ENCODE assay signal across 9 mouse cellular contexts in genomic region chr1:78419593-78419992, GRCm38 (mm10).
DNase-seq lines count a peak whose midpoint lies in the region; ATAC-seq and TF ChIP-seq lines count a peak whose summit lies in the region.
"Had no signal": no experiment of that assay in that cellular context is flagged by ENCODE, and none has a peak within 500 bp of the region (broad histone marks: within the 10 kb centered on the region; RNA-seq: fewer than 3 reads in every experiment).

No protein-coding gene starts in this region.

- H3K9me3 ChIP-seq in heart, embryonic 10.5 days: no peaks in the 10 kb centered on the region
- H3K9me3 ChIP-seq in midbrain, embryonic 14.5 days (ENCODE audit: control insufficient read depth, low read length): no peaks in the 10 kb centered on the region
- H3K9me3 ChIP-seq: megakaryocyte, embryonic 14.5 days had no signal

- no peak overlapping the region for H3K4me2 ChIP-seq in midbrain, embryonic 14.5 days (ENCODE audit: low read length)

- TF ChIP-seq POLR2A in kidney, adult 2 months (IDR thresholded peaks at IDR 0.05; ENCODE audit: low read depth, low read length): no peak

- DNase-seq in heart, adult 18-20 months: peak; percentile 47 to 89
- DNase-seq in heart, embryonic 10.5 days (ENCODE audit: low spot score): no peak
- peak; percentile 75 to 86 for DNase-seq in cerebellum, postnatal 4 days (ENCODE audit: low spot score in 2 of 2)
- peak; percentile 35 to 48 for DNase-seq in gastrocnemius, adult 8-10 months (ENCODE audit: low spot score in 2 of 2)
- peak; percentile 77 for DNase-seq in kidney, adult 2 months
- DNase-seq in left cerebral cortex, postnatal 4 days: peak; percentile 87
- peak; percentile 91 for DNase-seq in midbrain, embryonic 14.5 days
- DNase-seq in spleen, postnatal 10 days (ENCODE audit: low spot score in 2 of 2): peak; percentile 34 to 78

- no peak overlapping the region for H3K4me3 ChIP-seq in heart, embryonic 10.5 days
- H3K4me3 ChIP-seq in kidney, adult 2 months (ENCODE audit: insufficient read depth, low read depth, low read length): no peak overlapping the region
- no peak overlapping the region for H3K4me3 ChIP-seq in midbrain, embryonic 14.5 days (replicated peaks; ENCODE audit: low read depth, low read length)
- H3K4me3 ChIP-seq: megakaryocyte, embryonic 14.5 days had no signal

- H3K4me1 ChIP-seq in heart, embryonic 10.5 days: peaks cover 8% of the 10 kb centered on the region; the same call in 1 of the 2 replicates
- H3K4me1 ChIP-seq in kidney, adult 2 months (ENCODE audit: control insufficient read depth, insufficient read depth, low read length): no peaks in the 10 kb centered on the region; the same call in 1 of the 2 replicates
- H3K4me1 ChIP-seq in midbrain, embryonic 14.5 days (ENCODE audit: control insufficient read depth, insufficient read depth, low read length): no peaks in the 10 kb centered on the region

- peak; percentile 48; the same call in 1 of the 2 replicates for ATAC-seq in midbrain, embryonic 14.5 days (ENCODE audit: low FRiP score, low TSS enrichment)

- peaks cover 13% of the 10 kb centered on the region; the same call in 1 of the 2 replicates for H3K36me3 ChIP-seq in heart, embryonic 10.5 days
- H3K36me3 ChIP-seq in kidney, adult 2 months (ENCODE audit: control insufficient read depth, insufficient read depth, low read length): no peaks in the 10 kb centered on the region
- peaks cover 15% of the 10 kb centered on the region for H3K36me3 ChIP-seq in midbrain, embryonic 14.5 days (ENCODE audit: control insufficient read depth, insufficient read depth, low read length)

- peak; percentile 68 for TF ChIP-seq CTCF in kidney, adult 2 months (conservative IDR thresholded peaks at IDR 0.05; ENCODE audit: insufficient read depth, insufficient read length, low read depth, low read length)

- intact Hi-C loops in left cerebral cortex, postnatal 4 days (cut with DNase I): loop anchor here (10.0 kb wide), 1 partner anchor 205 kb away; no protein-coding TSS in a partner anchor

- WGBS in heart, embryonic 10.5 days: 57% methylated on average over 4 of the region's 4 CpGs
- 52% methylated on average over 4 of the region's 4 CpGs for WGBS in kidney, adult 2 months
- WGBS in midbrain, embryonic 14.5 days: 45% methylated on average over 4 of the region's 4 CpGs

- H3K27me3 ChIP-seq in heart, embryonic 10.5 days (ENCODE audit: insufficient read depth, poor library complexity, severe bottlenecking): no peaks in the 10 kb centered on the region
- no peaks in the 10 kb centered on the region for H3K27me3 ChIP-seq in kidney, adult 2 months (replicated peaks; ENCODE audit: control insufficient read depth, insufficient read depth, low read length)
- H3K27me3 ChIP-seq in midbrain, embryonic 14.5 days (ENCODE audit: control insufficient read depth, insufficient read depth, low read length): no peaks in the 10 kb centered on the region
- H3K27me3 ChIP-seq: megakaryocyte, embryonic 14.5 days had no signal

- no peak overlapping the region for H3K9ac ChIP-seq in midbrain, embryonic 14.5 days (replicated peaks; ENCODE audit: low read length)

- H3K27ac ChIP-seq in heart, embryonic 10.5 days: no peak overlapping the region
- no peak overlapping the region for H3K27ac ChIP-seq in kidney, adult 2 months (ENCODE audit: insufficient read depth, low read depth, low read length)
- H3K27ac ChIP-seq in midbrain, embryonic 14.5 days (replicated peaks; ENCODE audit: low read depth, low read length): no peak overlapping the region
